Mouse (Mus musculus) midbrain, embryonic 12.5 days (tissue): Measurements from ENCODE around the gene Odf2. TPM values are rescaled to one million over a fixed set of nuclear protein-coding genes. Genes with fewer than 3 reads are reported as not detected.

ENCODE experiments used
- ATAC-seq: fragments of 200-750 bp; cut with Nextera tagmentation; 2 replicates; pipeline ENCODE4 v1.8.0; 2017; ENCODE audit warnings: low read depth, moderate TSS enrichment, moderate library complexity; ENCODE audit not compliant: low FRiP score
- H3K27ac ChIP-seq: fragments of 300-500 bp; sonication (generic); replicated peaks from 2 replicates; pipeline ENCODE4 v1.5.1; 2016; ENCODE audit warnings: mild to moderate bottlenecking
- H3K27me3 ChIP-seq: fragments of 300-500 bp; sonication (generic); 2 replicates; pipeline ENCODE4 v1.6.1; 2016; ENCODE audit warnings: mild to moderate bottlenecking
- H3K36me3 ChIP-seq: fragments of 300-500 bp; sonication (generic); 2 replicates; pipeline ENCODE4 v1.6.1; 2016
- H3K4me1 ChIP-seq: fragments of 300-500 bp; sonication (generic); 2 replicates; pipeline ENCODE4 v1.6.1; 2016
- H3K4me2 ChIP-seq: fragments of 300-500 bp; sonication (generic); replicated peaks from 2 replicates; pipeline ENCODE4 v1.6.1; 2016; ENCODE audit warnings: mild to moderate bottlenecking, moderate library complexity
- H3K4me3 ChIP-seq: fragments of 300-500 bp; sonication (generic); 2 replicates; pipeline ENCODE4 v1.5.1; 2016; ENCODE audit warnings: mild to moderate bottlenecking
- H3K9ac ChIP-seq: fragments of 300-500 bp; sonication (generic); replicated peaks from 2 replicates; pipeline ENCODE4 v1.6.1; 2016; ENCODE audit warnings: mild to moderate bottlenecking, moderate library complexity
- H3K9me3 ChIP-seq: fragments of 300-500 bp; sonication (generic); 2 replicates; pipeline ENCODE4 v1.6.1; 2016; ENCODE audit warnings: mild to moderate bottlenecking
- WGBS: fragments of 180-500 bp; shearing (Covaris S2); methylation state at CpG from one replicate; pipeline ENCODE4 v1.1.7; 2016; 5-methylcytosine and 5-hydroxymethylcytosine counted together
- polyA plus RNA-seq: library from polyadenylated mRNA; unstranded; fragments of >200 nt; fragmentation: Nextera tagmentation; extraction: Ambion mirVana; gene quantifications from 2 replicates; pipeline ENCODE4 v1.2.1, GENCODE M21; 2016

Odf2 gene
- 108 and 110 TPM in 2 replicates for polyA plus RNA-seq

DNA sequence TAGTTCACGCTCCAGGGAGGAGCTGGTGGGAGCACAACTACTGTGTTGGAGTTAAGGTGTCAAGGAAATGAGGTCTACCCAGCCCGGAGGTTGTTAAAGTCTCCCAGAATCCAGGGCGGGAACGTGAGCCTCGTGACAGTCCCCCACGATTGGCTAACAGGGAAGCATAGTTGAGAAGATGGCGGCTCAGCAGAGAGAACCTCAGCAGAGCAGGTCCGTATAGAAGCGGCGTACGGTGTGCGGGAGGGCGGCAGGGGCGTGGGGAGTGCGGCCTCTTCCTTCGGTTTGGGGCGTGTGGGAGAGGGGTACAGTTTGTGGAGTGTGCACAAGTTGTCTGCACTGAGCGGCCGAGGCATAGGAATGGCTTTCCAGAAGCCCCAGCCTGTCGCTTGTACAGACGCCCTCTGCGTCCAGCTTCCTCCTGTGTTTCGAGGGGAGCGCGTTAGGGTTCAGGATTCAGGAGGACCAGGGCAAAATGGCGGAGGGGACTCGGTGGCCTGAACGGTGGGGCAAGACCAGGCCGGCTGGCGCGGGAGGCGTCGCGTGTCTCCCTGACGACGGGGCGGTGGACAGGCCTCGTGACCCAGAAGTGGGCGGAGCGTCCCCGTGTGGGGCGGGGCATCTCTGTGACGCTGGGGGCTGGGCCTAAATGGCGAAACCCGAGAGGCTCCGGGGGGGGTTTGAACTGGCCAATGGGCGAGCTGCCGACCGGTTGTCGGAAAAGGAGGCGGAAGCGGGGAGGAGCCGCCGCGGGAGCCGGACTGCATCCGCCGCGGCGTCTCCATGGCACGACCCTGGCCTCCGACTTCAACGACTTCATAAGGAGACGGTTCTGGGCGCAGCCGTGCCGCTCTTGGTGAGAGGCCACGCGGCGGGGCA is at the start of gene Odf2:
Gene Odf2, plus strand, starts transcription at position 156 of the 879 bp plus-strand sequence.
- Histone ChIP-seq H3K4me3 (peak within 1 kb of the TSS; percentile 99), H3K36me3 (peaks cover 26% of the 10 kb centered on the region), H3K9ac (peak within 1 kb of the TSS; percentile 98), H3K4me2 (peak within 1 kb of the TSS; percentile 91), H3K27me3 (no peaks in the 10 kb centered on the region), H3K4me1 (peaks cover 21% of the 10 kb centered on the region), H3K27ac (peak within 1 kb of the TSS; percentile 88), H3K9me3 (no peaks in the 10 kb centered on the region)
- WGBS, result 1% methylated on average over 64 of the region's 70 CpGs
- peak; percentile 82 for ATAC-seq

DNA sequence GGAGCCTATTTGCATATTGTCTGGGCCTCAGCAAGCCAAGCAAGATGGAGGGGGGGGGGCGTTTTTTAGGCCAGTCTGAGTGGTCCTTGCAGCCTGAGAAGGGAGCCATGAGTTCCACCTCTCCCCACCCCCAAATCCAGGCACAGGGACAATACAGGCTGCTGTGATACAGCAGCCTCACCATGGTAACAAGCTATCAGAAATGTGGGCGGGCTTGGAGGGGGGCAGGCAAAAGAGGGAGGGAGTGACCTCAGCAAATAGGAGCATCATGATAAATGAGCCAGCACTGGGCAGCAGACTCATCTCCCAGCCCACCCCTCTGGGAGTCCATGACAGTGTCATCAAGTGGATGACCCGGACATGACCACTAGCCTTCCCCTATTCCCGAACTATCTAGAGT is 49.6 kb upstream of the Odf2 start:
- H3K36me3 ChIP-seq, result peaks cover 14% of the 10 kb centered on the region; the same call in 1 of the 2 replicates
- H3K9ac ChIP-seq, result 0 out of 2 replicates have a peak overlapping the region, but pooled peaks have one; percentile 16
- WGBS, result 9% methylated on average over 4 of the region's 4 CpGs
- no peak overlapping the region for H3K4me3 ChIP-seq
- H3K9me3 ChIP-seq, result no peaks in the 10 kb centered on the region
- peak; percentile 85 for ATAC-seq
- H3K4me1 ChIP-seq, result peaks cover 60% of the 10 kb centered on the region
- H3K4me2 ChIP-seq, result peak overlapping the region; percentile 16
- peak overlapping the region; percentile 93 for H3K27ac ChIP-seq
- peaks cover 9% of the 10 kb centered on the region; the same call in 1 of the 2 replicates for H3K27me3 ChIP-seq

DNA sequence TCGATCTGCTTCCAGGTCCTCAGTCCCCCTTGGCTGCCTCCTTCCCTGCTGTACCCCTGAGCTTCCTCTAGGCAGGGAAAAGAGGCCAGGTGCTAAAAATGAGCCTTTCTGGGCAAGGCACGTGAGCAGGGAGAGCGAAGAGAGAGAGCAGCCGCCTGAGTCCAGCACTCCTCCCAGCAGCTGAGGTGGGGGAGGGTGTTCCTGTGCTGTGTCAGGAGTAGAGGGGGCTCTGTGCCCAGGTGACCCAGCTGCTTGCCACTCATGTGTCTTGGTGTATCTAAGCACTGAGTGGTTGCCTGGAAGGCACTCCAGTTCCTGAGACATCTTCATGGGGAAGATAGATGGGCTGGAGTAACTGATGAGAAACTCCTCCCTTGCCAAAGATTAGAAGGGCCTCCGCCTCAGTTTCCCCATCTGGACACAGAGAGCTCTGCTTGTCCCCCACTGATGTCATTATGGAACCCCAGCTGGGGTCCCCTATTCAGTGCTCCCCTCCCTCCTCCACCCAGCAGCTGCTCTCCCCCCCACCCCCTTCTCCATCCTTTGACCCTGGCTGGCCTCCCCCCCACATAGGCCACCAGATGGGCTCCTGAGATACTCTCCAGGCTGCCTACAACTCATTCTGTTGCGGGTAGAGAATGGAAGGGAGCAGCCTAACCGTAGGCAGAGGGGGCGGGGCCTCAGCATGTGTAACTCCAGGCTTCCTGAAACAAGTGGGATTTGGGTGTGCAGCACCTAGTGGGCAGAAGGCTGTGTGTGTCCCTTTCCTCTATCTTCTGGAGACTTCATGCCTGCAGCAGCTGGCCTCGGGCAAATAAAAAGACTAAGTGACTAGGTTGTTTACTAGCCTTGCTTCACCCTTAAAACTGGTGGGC is 45.6 kb upstream of the Odf2 start:
- peaks cover 15% of the 10 kb centered on the region; the same call in 1 of the 2 replicates for H3K27me3 ChIP-seq
- H3K4me3 ChIP-seq, result peak overlapping the region; percentile 69
- H3K36me3 ChIP-seq, result peaks cover 14% of the 10 kb centered on the region; the same call in 1 of the 2 replicates
- WGBS, result 28% methylated on average over 9 of the region's 9 CpGs
- H3K9ac ChIP-seq, result peak overlapping the region; percentile 98
- peak overlapping the region; percentile 97 for H3K27ac ChIP-seq
- peaks cover 63% of the 10 kb centered on the region for H3K4me1 ChIP-seq
- H3K4me2 ChIP-seq, result peak overlapping the region; percentile 69
- ATAC-seq, result peak; percentile 41; the same call in 1 of the 2 replicates
- H3K9me3 ChIP-seq, result no peaks in the 10 kb centered on the region

DNA sequence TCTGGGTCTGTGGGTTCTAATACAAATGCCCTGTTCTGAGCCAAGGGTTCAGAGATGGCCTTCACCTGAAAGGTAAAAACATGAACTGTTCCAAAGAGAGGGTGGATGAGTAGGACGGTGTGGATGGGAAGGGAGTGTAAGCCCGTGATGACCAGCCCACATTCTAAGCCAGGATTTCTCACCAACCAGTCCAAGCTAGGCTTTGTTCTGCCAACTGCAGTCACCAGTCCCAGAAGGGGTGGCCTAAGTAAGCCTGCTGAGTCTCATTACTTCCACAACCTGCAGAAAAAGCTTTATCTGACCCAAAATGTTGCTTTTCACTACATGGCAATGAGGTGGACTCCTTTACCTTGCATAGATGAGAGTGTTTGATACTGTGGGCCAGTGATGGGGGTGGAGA is 44.9 kb upstream of the Odf2 start:
- Histone ChIP-seq H3K4me2 (peak overlapping the region; percentile 69), H3K4me3 (peak overlapping the region; percentile 69), H3K27ac (peak overlapping the region; percentile 97), H3K27me3 (peaks cover 15% of the 10 kb centered on the region; the same call in 1 of the 2 replicates), H3K4me1 (peaks cover 61% of the 10 kb centered on the region), H3K9ac (peak overlapping the region; percentile 98), H3K9me3 (no peaks in the 10 kb centered on the region), H3K36me3 (peaks cover 14% of the 10 kb centered on the region; the same call in 1 of the 2 replicates)
- no peak for ATAC-seq
- WGBS, result 42% methylated on average over 2 of the region's 2 CpGs

DNA sequence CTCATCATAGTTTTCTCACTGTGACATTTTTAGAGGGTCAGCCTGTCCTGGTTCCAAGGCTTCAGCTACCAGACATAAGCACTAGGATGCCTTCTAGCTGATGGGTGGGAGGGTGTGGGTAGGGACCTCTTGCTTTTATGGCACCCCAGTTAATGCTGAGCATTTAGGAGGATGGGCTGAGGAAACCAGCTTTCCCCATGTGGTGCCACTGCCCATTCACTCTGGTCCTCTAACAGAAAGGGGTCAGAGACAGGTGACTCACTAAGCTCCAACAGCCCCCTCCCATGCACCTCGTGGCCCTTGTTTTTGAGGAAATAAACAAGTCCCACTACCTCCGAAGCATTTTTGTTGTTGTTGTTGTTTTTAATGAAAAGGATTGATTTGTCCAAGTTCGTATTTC is 44.4 kb upstream of the Odf2 start:
- 9% methylated on average over 3 of the region's 3 CpGs for WGBS
- Histone ChIP-seq H3K4me2 (peak overlapping the region; percentile 69), H3K27ac (peak overlapping the region; percentile 97)

DNA sequence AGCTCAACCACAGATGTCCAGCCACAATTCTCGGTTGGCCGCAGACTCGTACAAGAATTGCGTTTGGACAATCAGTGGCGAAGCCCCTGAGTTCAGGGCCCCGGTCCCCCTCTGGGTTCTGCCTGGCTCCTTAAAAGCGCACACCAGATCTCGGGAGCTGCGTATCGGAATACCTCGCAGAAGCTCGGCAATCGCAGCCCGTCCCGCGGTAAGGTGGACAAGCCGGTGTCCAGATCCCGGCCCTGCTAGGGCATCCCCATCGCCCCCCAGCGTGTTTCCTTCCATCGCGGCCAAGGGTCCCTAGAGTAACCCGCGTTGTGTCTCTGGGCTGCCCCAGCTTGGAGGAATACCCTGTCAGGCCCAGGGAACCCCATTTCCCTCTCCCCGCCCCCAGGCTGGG is 43.4 kb upstream of the Odf2 start:
- H3K4me1 ChIP-seq, result peaks cover 52% of the 10 kb centered on the region
- H3K36me3 ChIP-seq, result peaks cover 14% of the 10 kb centered on the region; the same call in 1 of the 2 replicates
- H3K27me3 ChIP-seq, result peaks cover 15% of the 10 kb centered on the region; the same call in 1 of the 2 replicates
- H3K27ac ChIP-seq, result peak overlapping the region; percentile 97
- peak overlapping the region; percentile 69 for H3K4me3 ChIP-seq
- H3K9ac ChIP-seq, result peak overlapping the region; percentile 98
- H3K4me2 ChIP-seq, result peak overlapping the region; percentile 69
- no peak for ATAC-seq
- 2% methylated on average over 25 of the region's 25 CpGs for WGBS
- no peaks in the 10 kb centered on the region for H3K9me3 ChIP-seq

More for the DNA sequence above, 44.4 kb upstream of the Odf2 start:
- Histone ChIP-seq H3K9ac (peak overlapping the region; percentile 98), H3K9me3 (no peaks in the 10 kb centered on the region), H3K4me1 (peaks cover 58% of the 10 kb centered on the region), H3K4me3 (peak overlapping the region; percentile 69), H3K36me3 (peaks cover 14% of the 10 kb centered on the region; the same call in 1 of the 2 replicates), H3K27me3 (peaks cover 15% of the 10 kb centered on the region; the same call in 1 of the 2 replicates)
- no peak for ATAC-seq

DNA sequence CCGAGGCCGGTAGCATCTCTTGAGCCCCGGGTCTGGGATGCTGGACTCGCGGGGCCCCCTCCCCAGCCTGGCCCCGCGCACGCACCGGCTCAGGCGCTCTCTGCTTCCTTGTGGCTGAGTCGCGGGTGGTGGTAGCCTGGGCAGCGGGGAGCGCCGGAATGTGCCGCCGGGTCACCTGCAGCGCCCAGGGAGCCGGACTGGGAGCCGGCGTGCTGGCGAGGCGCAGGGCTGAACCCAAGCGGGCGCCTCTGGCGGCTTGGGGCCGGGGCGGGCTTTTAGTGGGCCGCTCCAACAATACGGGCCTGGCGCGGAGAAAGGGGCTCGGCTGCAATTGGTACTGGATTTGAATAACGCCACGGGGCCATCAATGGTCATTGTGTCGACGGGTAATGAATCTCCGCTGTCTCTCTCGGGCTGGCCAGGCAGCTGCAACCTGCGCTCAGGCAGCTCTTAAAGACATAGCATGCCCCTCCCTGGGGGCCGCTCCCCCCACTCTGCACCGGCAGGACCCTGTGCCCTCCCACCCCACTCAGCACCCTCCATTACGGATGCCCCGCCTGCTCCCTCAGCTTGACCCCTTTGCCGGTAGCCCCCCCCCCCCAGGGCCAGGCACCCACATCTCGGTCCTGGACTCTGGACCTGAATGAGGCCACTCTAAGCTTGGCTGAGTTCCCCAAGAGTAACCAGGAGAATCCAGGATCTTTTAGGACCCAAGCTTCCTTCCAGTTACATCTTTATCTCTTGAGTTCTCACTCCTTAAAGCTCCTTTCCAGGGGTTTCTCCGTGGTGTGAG is 42.8 kb upstream of the Odf2 start:
- WGBS, result under 1% methylated on average over 44 of the region's 47 CpGs
- peak overlapping the region; percentile 98 for H3K9ac ChIP-seq
- H3K4me3 ChIP-seq, result peak overlapping the region; percentile 69
- no peaks in the 10 kb centered on the region for H3K9me3 ChIP-seq
- H3K4me1 ChIP-seq, result peaks cover 52% of the 10 kb centered on the region
- peak overlapping the region; percentile 97 for H3K27ac ChIP-seq
- peaks cover 15% of the 10 kb centered on the region; the same call in 1 of the 2 replicates for H3K27me3 ChIP-seq
- peak overlapping the region; percentile 69 for H3K4me2 ChIP-seq
- H3K36me3 ChIP-seq, result peaks cover 14% of the 10 kb centered on the region; the same call in 1 of the 2 replicates
- ATAC-seq, result peak; percentile 59

DNA sequence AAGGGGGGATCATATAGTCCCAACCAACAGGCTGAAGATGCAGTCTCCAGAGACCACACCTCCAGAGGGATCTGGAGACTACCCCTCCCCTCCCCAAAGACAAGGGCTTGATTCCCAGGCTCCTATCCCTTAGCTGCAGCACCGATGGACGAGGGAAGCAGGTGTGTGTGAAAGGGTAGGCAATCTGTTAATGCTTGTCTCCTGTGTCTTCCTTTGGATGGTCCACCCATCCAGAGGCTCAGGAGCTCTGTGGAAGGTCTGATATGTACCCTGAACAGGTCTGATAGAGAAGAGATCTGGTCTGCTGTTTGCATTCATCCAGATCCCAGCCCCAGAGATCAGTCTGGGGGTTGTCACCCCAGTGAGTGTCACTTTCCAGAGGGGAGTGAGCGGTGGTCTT is 42.1 kb upstream of the Odf2 start:
- WGBS, result 17% methylated on average over 3 of the region's 3 CpGs
- ATAC-seq, result no peak; the same call in 1 of the 2 replicates

DNA sequence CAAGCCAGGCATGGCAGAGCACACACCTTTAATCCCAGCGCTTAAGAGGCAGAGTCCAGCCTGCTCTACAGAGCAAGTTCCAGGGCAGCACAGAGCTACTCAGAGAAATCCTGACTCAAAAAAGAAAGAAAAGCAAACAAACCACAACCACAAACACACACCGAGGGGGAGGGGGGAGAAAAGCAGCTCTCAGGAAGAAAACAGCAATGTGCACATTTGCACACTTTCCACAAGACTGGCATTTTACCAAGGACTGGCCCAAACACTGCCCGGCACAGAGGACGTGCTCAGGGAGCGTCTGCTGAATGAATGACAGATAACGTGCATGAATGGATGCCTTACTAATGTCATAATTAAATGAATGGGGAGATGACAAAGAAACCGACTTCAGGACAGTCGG is 40.0 kb upstream of the Odf2 start:
- Histone ChIP-seq H3K36me3 (no peaks in the 10 kb centered on the region), H3K9me3 (no peaks in the 10 kb centered on the region), H3K9ac (peak overlapping the region; percentile 8; the same call in 1 of the 2 replicates), H3K27me3 (0 out of 2 replicates have a peak, but pooled peaks cover 10% of the 10 kb centered on the region), H3K4me2 (no peak overlapping the region), H3K4me1 (peaks cover 54% of the 10 kb centered on the region), H3K27ac (no peak overlapping the region), H3K4me3 (no peak overlapping the region)
- WGBS, result 45% methylated on average over 8 of the region's 8 CpGs
- ATAC-seq, result no peak

More for the DNA sequence above, 42.1 kb upstream of the Odf2 start:
- H3K9me3 ChIP-seq, result no peaks in the 10 kb centered on the region
- H3K36me3 ChIP-seq, result peaks cover 10% of the 10 kb centered on the region; the same call in 1 of the 2 replicates
- H3K27me3 ChIP-seq, result peaks cover 15% of the 10 kb centered on the region; the same call in 1 of the 2 replicates
- H3K9ac ChIP-seq, result peak overlapping the region; percentile 98
- H3K4me3 ChIP-seq, result peak overlapping the region; percentile 69
- H3K4me1 ChIP-seq, result peaks cover 52% of the 10 kb centered on the region
- H3K27ac ChIP-seq, result peak overlapping the region; percentile 97
- H3K4me2 ChIP-seq, result peak overlapping the region; percentile 69

DNA sequence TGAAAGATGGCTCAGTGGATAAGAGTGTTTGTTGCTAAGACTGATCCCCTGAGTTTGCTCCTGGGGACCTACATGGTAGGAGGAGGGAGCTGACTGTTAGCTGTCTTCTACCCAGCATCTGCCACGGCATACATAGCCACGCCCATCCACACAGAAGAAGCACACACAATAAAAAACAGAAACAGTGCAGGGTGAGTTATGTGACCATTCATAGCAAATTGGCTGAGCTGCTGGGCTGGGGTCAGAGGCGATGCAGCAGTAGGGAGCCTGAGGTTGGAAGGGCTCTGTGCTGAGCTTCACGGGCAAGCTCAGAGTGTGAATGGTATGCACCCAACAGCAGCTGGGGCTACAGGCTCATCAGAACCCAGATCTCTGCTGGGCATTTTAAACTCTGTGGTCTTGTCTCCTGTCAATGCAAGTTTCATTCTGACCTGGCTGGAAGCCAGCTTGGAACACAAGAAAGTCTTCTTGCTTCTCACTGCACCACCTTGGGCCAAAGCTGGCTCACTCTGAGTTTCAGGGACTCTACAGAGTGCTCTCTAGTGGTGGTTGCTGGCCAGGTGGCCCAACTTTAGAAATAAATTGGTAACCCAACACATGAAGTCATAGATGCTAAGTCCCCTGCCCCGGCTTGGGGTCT is 39.1 kb upstream of the Odf2 start:
- H3K9ac ChIP-seq, result peak overlapping the region; percentile 28; the same call in 1 of the 2 replicates
- no peak overlapping the region for H3K4me3 ChIP-seq
- H3K9me3 ChIP-seq, result no peaks in the 10 kb centered on the region
- WGBS, result 54% methylated on average over 5 of the region's 5 CpGs
- H3K27me3 ChIP-seq, result 0 out of 2 replicates have a peak, but pooled peaks cover 3% of the 10 kb centered on the region
- H3K36me3 ChIP-seq, result no peaks in the 10 kb centered on the region
- peak overlapping the region; percentile 20 for H3K27ac ChIP-seq
- peaks cover 47% of the 10 kb centered on the region for H3K4me1 ChIP-seq
- no peak overlapping the region for H3K4me2 ChIP-seq
- no peak for ATAC-seq
